Mouse (Mus musculus) megakaryocyte, embryonic 14.5 days (primary cell): ENCODE data around the gene Dennd2c.

Experiments
- FLI1 ChIP-seq: IDR thresholded peaks from 2 replicates; pipeline ENCODE4 v1.6.1; 2012; ENCODE audit warnings: low read length, inconsistent platforms, mixed read lengths
- GATA1 ChIP-seq: IDR thresholded peaks from 3 replicates; pipeline ENCODE4 v1.6.1; 2012; ENCODE audit warnings: mixed read lengths, low read length, inconsistent platforms, borderline replicate concordance

GRCm38 (mm10) chr3:103211101-103211500, 108.7 kb downstream of the Dennd2c start:
- TF ChIP-seq GATA1, result no peak
- no peak for TF ChIP-seq FLI1
